Mouse (Mus musculus) neural tube, embryonic 11.5 days (tissue): Measurements from ENCODE around the gene Grip2. TPM values are rescaled to one million over a fixed set of nuclear protein-coding genes. Genes with fewer than 3 reads are reported as not detected.

Experiments
- polyA plus RNA-seq: library from polyadenylated mRNA; unstranded; fragments of >200 nt; fragmentation: Nextera tagmentation; extraction: Ambion mirVana; gene quantifications from 2 replicates; pipeline ENCODE4 v1.2.1, GENCODE M21; 2014

The Grip2 gene
- polyA plus RNA-seq, 1 experiment from 2014 or later, result 1.9 TPM

Other genes with a start within 250 kb of the Grip2 start
- 47.7 and 53.0 TPM in 2 replicates for gene Slc6a6, start 143.2 kb downstream of the Grip2 start, polyA plus RNA-seq
- 39.8 and 41.5 TPM in 2 replicates for gene Ccdc174, start 50.8 kb upstream of the Grip2 start, polyA plus RNA-seq
- gene 4930590J08Rik, start 75.6 kb upstream of the Grip2 start, polyA plus RNA-seq, result 0.78 and 0.93 TPM in 2 replicates
- gene Fgd5, start 151.6 kb upstream of the Grip2 start, polyA plus RNA-seq, result 6.2 and 6.6 TPM in 2 replicates